Mouse (Mus musculus) liver, embryonic 13.5 days (tissue): ENCODE results near the gene Abca13. TPM values are rescaled to one million over a fixed set of nuclear protein-coding genes. Genes with fewer than 3 reads are reported as not detected.
"Not testable (repeated sequence)": the region's sequence is repeated elsewhere in the genome, so short reads cannot be mapped to it uniquely, and the experiment has no call there.

ENCODE experiments used
- ATAC-seq: fragments of 200-750 bp; cut with Nextera tagmentation; 2 replicates; pipeline ENCODE4 v1.8.0; 2017; ENCODE audit warnings: low read depth, mild to moderate bottlenecking, moderate number of reproducible peaks, moderate library complexity
- DNase-seq: peaks from one replicate; pipeline ENCODE4 v3.0.0; 2022
- H3K27ac ChIP-seq: fragments of 300-500 bp; sonication (generic); 2 replicates; pipeline ENCODE4 v1.5.1; 2015; ENCODE audit warnings: moderate library complexity, mild to moderate bottlenecking, inconsistent platforms
- H3K27me3 ChIP-seq: fragments of 300-500 bp; sonication (generic); 2 replicates; pipeline ENCODE4 v1.6.1; 2015; ENCODE audit warnings: mild to moderate bottlenecking, inconsistent platforms
- H3K36me3 ChIP-seq: fragments of 300-500 bp; sonication (generic); 2 replicates; pipeline ENCODE4 v1.6.1; 2015; ENCODE audit warnings: mild to moderate bottlenecking, inconsistent platforms
- H3K4me1 ChIP-seq: fragments of 300-500 bp; sonication (generic); replicated peaks from 2 replicates; pipeline ENCODE4 v1.6.1; 2015; ENCODE audit warnings: inconsistent platforms
- H3K4me2 ChIP-seq: fragments of 300-500 bp; sonication (generic); 2 replicates; pipeline ENCODE4 v1.6.1; 2015; ENCODE audit warnings: inconsistent platforms, mild to moderate bottlenecking, moderate library complexity
- H3K4me3 ChIP-seq: fragments of 300-500 bp; sonication (generic); replicated peaks from 2 replicates; pipeline ENCODE4 v1.5.1; 2015; ENCODE audit warnings: mild to moderate bottlenecking, inconsistent platforms
- H3K9ac ChIP-seq: fragments of 300-500 bp; sonication (generic); 2 replicates; pipeline ENCODE4 v1.6.1; 2015; ENCODE audit warnings: mild to moderate bottlenecking, inconsistent platforms
- H3K9me3 ChIP-seq: fragments of 300-500 bp; sonication (generic); replicated peaks from 2 replicates; pipeline ENCODE4 v1.6.1; 2016; ENCODE audit warnings: inconsistent platforms
- WGBS: fragments of 180-500 bp; shearing (Covaris S2); methylation state at CpG from one replicate; pipeline ENCODE4 v1.1.7; 2015; ENCODE audit not compliant: insufficient replicate concordance; 5-methylcytosine and 5-hydroxymethylcytosine counted together
- polyA plus RNA-seq: library from polyadenylated mRNA; unstranded; fragments of >200 nt; fragmentation: Nextera tagmentation; extraction: Ambion mirVana; gene quantifications from 2 replicates; pipeline ENCODE4 v1.2.1, GENCODE M21; 2015

Gene Abca13
- polyA plus RNA-seq = 0.01 and 0.03 TPM in 2 replicates

- Histone ChIP-seq H3K4me2 (no peak within 1 kb of the TSS), H3K4me1 (no peaks in the 10 kb centered on the region), H3K36me3 (no peaks in the 10 kb centered on the region), H3K27me3 (no peaks in the 10 kb centered on the region), H3K9ac (no peak within 1 kb of the TSS), H3K4me3 (no peak within 1 kb of the TSS), H3K27ac (no peak within 1 kb of the TSS), H3K9me3 (no peaks in the 10 kb centered on the region)
- DNase-seq = no peak
- 61% methylated on average over 12 of the region's 12 CpGs for WGBS
- no peak for ATAC-seq
Measured at GRCm38 (mm10) chr11:9191555-9192131, at the start of gene Abca13. TSS of gene Abca13 (plus strand) at chr11:9191942.

GRCm38 (mm10) chr11:9145113-9145512 is 46.6 kb upstream of the Abca13 start:
- no peak for DNase-seq
- H3K4me1 ChIP-seq = no peaks in the 10 kb centered on the region
- H3K4me2 ChIP-seq = no peak overlapping the region
- H3K27ac ChIP-seq = no peak overlapping the region
- H3K9ac ChIP-seq = no peak overlapping the region
- ATAC-seq = no peak
- no peak overlapping the region for H3K4me3 ChIP-seq
- WGBS = 73% methylated on average over 2 of the region's 2 CpGs
- no peaks in the 10 kb centered on the region for H3K9me3 ChIP-seq
- H3K36me3 ChIP-seq = no peaks in the 10 kb centered on the region
- no peaks in the 10 kb centered on the region for H3K27me3 ChIP-seq

- H3K9ac ChIP-seq = no peak overlapping the region
- no peaks in the 10 kb centered on the region for H3K36me3 ChIP-seq
- ATAC-seq = no peak
- no peak overlapping the region for H3K4me3 ChIP-seq
- no peak overlapping the region for H3K27ac ChIP-seq
- no peaks in the 10 kb centered on the region for H3K27me3 ChIP-seq
- H3K4me1 ChIP-seq = no peaks in the 10 kb centered on the region
- H3K9me3 ChIP-seq = no peaks in the 10 kb centered on the region
- H3K4me2 ChIP-seq = no peak overlapping the region
- WGBS = 68% methylated on average over 4 of the region's 4 CpGs
- DNase-seq = no peak
Measured at GRCm38 (mm10) chr11:9146115-9146514, 45.6 kb upstream of the Abca13 start.

- no peak for DNase-seq
- Histone ChIP-seq H3K4me2 (no peak overlapping the region), H3K36me3 (no peaks in the 10 kb centered on the region), H3K27me3 (no peaks in the 10 kb centered on the region), H3K9me3 (no peaks in the 10 kb centered on the region), H3K4me1 (no peaks in the 10 kb centered on the region), H3K27ac (no peak overlapping the region), H3K9ac (no peak overlapping the region), H3K4me3 (no peak overlapping the region)
- no peak for ATAC-seq
- WGBS = 36% methylated on average over 1 of the region's 1 CpGs
Measured at GRCm38 (mm10) chr11:9146683-9147082, 45.1 kb upstream of the Abca13 start.

- Histone ChIP-seq H3K4me1 (no peaks in the 10 kb centered on the region), H3K4me2 (no peak overlapping the region), H3K9ac (no peak overlapping the region), H3K36me3 (no peaks in the 10 kb centered on the region), H3K9me3 (no peaks in the 10 kb centered on the region), H3K27ac (no peak overlapping the region), H3K4me3 (no peak overlapping the region), H3K27me3 (no peaks in the 10 kb centered on the region)
- 57% methylated on average over 2 of the region's 2 CpGs for WGBS
- ATAC-seq = no peak
- no peak for DNase-seq
Measured at GRCm38 (mm10) chr11:9148206-9148605, 43.5 kb upstream of the Abca13 start.

GRCm38 (mm10) chr11:9150403-9150802 is 41.3 kb upstream of the Abca13 start:
- H3K9me3 ChIP-seq, H3K9ac ChIP-seq, H3K4me2 ChIP-seq, H3K27me3 ChIP-seq, DNase-seq, ATAC-seq, H3K4me3 ChIP-seq, H3K4me1 ChIP-seq, H3K36me3 ChIP-seq, H3K27ac ChIP-seq: not testable (repeated sequence)
- WGBS = 74% methylated on average over 25 of the region's 25 CpGs

GRCm38 (mm10) chr11:9159953-9160352 is 31.8 kb upstream of the Abca13 start:
- Histone ChIP-seq H3K9me3 (no peaks in the 10 kb centered on the region), H3K4me1 (no peaks in the 10 kb centered on the region), H3K36me3 (no peaks in the 10 kb centered on the region), H3K9ac (no peak overlapping the region), H3K27me3 (no peaks in the 10 kb centered on the region), H3K4me2 (no peak overlapping the region), H3K4me3 (no peak overlapping the region), H3K27ac (no peak overlapping the region)
- ATAC-seq = no peak
- 45% methylated on average over 3 of the region's 3 CpGs for WGBS
- DNase-seq = no peak

- Histone ChIP-seq H3K4me1 (no peaks in the 10 kb centered on the region), H3K9ac (no peak overlapping the region), H3K9me3 (no peaks in the 10 kb centered on the region), H3K4me2 (no peak overlapping the region), H3K4me3 (no peak overlapping the region), H3K27ac (no peak overlapping the region), H3K27me3 (no peaks in the 10 kb centered on the region), H3K36me3 (no peaks in the 10 kb centered on the region)
- ATAC-seq (no peak), DNase-seq (no peak)
- WGBS = 78% methylated on average over 2 of the region's 2 CpGs
Measured at GRCm38 (mm10) chr11:9167331-9167730, 24.4 kb upstream of the Abca13 start.

- H3K36me3 ChIP-seq = no peaks in the 10 kb centered on the region
- 62% methylated on average over 1 of the region's 1 CpGs for WGBS
- H3K27me3 ChIP-seq = no peaks in the 10 kb centered on the region
- no peak overlapping the region for H3K4me2 ChIP-seq
- H3K9ac ChIP-seq = no peak overlapping the region
- ATAC-seq (no peak), DNase-seq (no peak)
- no peak overlapping the region for H3K4me3 ChIP-seq
- H3K4me1 ChIP-seq = no peaks in the 10 kb centered on the region
- no peaks in the 10 kb centered on the region for H3K9me3 ChIP-seq
- no peak overlapping the region for H3K27ac ChIP-seq
Measured at GRCm38 (mm10) chr11:9181477-9181876, 10.3 kb upstream of the Abca13 start.

GRCm38 (mm10) chr11:9189471-9189870 is 2.3 kb upstream of the Abca13 start:
- H3K4me3 ChIP-seq, H3K9me3 ChIP-seq, H3K9ac ChIP-seq, DNase-seq, ATAC-seq, H3K36me3 ChIP-seq, H3K27me3 ChIP-seq, H3K4me1 ChIP-seq, H3K4me2 ChIP-seq, H3K27ac ChIP-seq: not testable (repeated sequence)

- H3K9me3 ChIP-seq = no peaks in the 10 kb centered on the region
Measured at GRCm38 (mm10) chr11:9190772-9191554, 779 bp upstream of the Abca13 start.

GRCm38 (mm10) chr11:9194861-9195260 is 3.1 kb downstream of the Abca13 start:
- Histone ChIP-seq H3K36me3 (no peaks in the 10 kb centered on the region), H3K27ac (no peak overlapping the region), H3K4me1 (no peaks in the 10 kb centered on the region), H3K9me3 (no peaks in the 10 kb centered on the region), H3K27me3 (no peaks in the 10 kb centered on the region), H3K4me3 (no peak overlapping the region), H3K4me2 (no peak overlapping the region), H3K9ac (no peak overlapping the region)
- no peak for DNase-seq
- ATAC-seq = no peak
- 79% methylated on average over 3 of the region's 3 CpGs for WGBS

More at GRCm38 (mm10) chr11:9190772-9191554, 779 bp upstream of the Abca13 start:
- Histone ChIP-seq H3K27me3 (no peaks in the 10 kb centered on the region), H3K36me3 (no peaks in the 10 kb centered on the region), H3K4me2 (no peak overlapping the region), H3K9ac (no peak overlapping the region), H3K4me1 (no peaks in the 10 kb centered on the region), H3K27ac (no peak overlapping the region), H3K4me3 (no peak overlapping the region)
- ATAC-seq = no peak
- 46% methylated on average over 10 of the region's 11 CpGs for WGBS
- DNase-seq = no peak
